Mouse (Mus musculus): ENCODE results near the gene Cfap65. TPM values are rescaled to one million over a fixed set of nuclear protein-coding genes. Genes with fewer than 3 reads are reported as not detected.

Cfap65 gene
- polyA plus RNA-seq, 1 experiment from 2014 or later: not detected

GRCm38 (mm10) chr1:74950576-74951490, 15.4 kb upstream of the Cfap65 start:
- peak; percentile 58 for DNase-seq (ENCODE audit: low spot score)
- peaks cover 39% of the 10 kb centered on the region for H3K4me1 ChIP-seq

DNA sequence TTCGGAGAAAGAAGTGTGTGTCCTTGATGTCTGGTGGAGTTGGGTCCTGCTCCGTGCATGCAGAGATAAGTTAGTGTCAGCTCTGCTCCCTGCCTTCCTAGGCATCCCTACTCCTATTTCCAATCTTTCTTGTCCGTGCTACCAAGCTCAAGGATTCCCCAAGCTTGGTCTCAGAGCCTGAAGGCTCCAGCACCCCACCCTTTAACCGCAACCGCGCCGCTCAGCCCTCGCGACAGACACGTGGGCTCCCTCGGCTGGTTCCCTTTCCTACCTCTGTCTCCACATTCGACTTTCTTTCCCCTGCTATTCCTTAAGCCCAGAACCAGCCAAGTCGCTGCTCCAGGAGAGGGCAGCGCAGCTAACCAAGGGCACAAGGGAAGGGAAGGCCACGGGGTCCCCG, 14.7 kb upstream of the Cfap65 start:
- H3K4me3 ChIP-seq: 0 out of 2 replicates have a peak overlapping the region, but pooled peaks have one; percentile 52
- H3K9me3 ChIP-seq: no peaks in the 10 kb centered on the region
- no peak overlapping the region for H3K27ac ChIP-seq (replicated peaks)
- H3K27me3 ChIP-seq (replicated peaks; ENCODE audit: low read depth, poor library complexity, severe bottlenecking): peaks cover 99% of the 10 kb centered on the region
- peak; percentile 30 for DNase-seq (ENCODE audit: low spot score)
- peaks cover 39% of the 10 kb centered on the region for H3K4me1 ChIP-seq
- 1% methylated on average over 16 of the region's 16 CpGs for WGBS
- no peaks in the 10 kb centered on the region for H3K36me3 ChIP-seq (replicated peaks)

More at GRCm38 (mm10) chr1:74950576-74951490, 15.4 kb upstream of the Cfap65 start:
- Histone ChIP-seq H3K27ac (replicated peaks) (no peak overlapping the region), H3K4me3 (peak overlapping the region; percentile 52), H3K9me3 (no peaks in the 10 kb centered on the region), H3K36me3 (replicated peaks) (no peaks in the 10 kb centered on the region), H3K27me3 (replicated peaks; ENCODE audit: low read depth, poor library complexity, severe bottlenecking) (peaks cover 99% of the 10 kb centered on the region)
- 1% methylated on average over 84 of the region's 84 CpGs for WGBS

GRCm38 (mm10) chr1:74949666-74950050, 14.3 kb upstream of the Cfap65 start:
- Histone ChIP-seq H3K27me3 (replicated peaks; ENCODE audit: low read depth, poor library complexity, severe bottlenecking) (peaks cover 98% of the 10 kb centered on the region), H3K36me3 (replicated peaks) (no peaks in the 10 kb centered on the region), H3K4me1 (peaks cover 39% of the 10 kb centered on the region), H3K4me3 (no peak overlapping the region), H3K9me3 (no peaks in the 10 kb centered on the region), H3K27ac (replicated peaks) (no peak overlapping the region)
- 6% methylated on average over 24 of the region's 24 CpGs for WGBS
- DNase-seq (ENCODE audit: low spot score): peak; percentile 30

- no peaks in the 10 kb centered on the region for H3K36me3 ChIP-seq (replicated peaks)
- no peak overlapping the region for H3K27ac ChIP-seq (replicated peaks)
- H3K27me3 ChIP-seq (replicated peaks; ENCODE audit: low read depth, poor library complexity, severe bottlenecking): peaks cover 99% of the 10 kb centered on the region
- 3% methylated on average over 20 of the region's 20 CpGs for WGBS
- peak overlapping the region; percentile 49; the same call in 1 of the 2 replicates for H3K4me3 ChIP-seq
- DNase-seq (ENCODE audit: low spot score): peak; percentile 73
- H3K4me1 ChIP-seq: peaks cover 39% of the 10 kb centered on the region
- no peaks in the 10 kb centered on the region for H3K9me3 ChIP-seq
Measured at GRCm38 (mm10) chr1:74948784-74949665, 13.6 kb upstream of the Cfap65 start.

- H3K9me3 ChIP-seq: no peaks in the 10 kb centered on the region
- H3K27me3 ChIP-seq (replicated peaks; ENCODE audit: low read depth, poor library complexity, severe bottlenecking): peaks cover 94% of the 10 kb centered on the region
- WGBS: 2% methylated on average over 41 of the region's 41 CpGs
- no peaks in the 10 kb centered on the region for H3K36me3 ChIP-seq (replicated peaks)
- no peak overlapping the region for H3K27ac ChIP-seq (replicated peaks)
- peak; percentile 58 for DNase-seq (ENCODE audit: low spot score)
- H3K4me3 ChIP-seq: peak overlapping the region; percentile 49
- peaks cover 39% of the 10 kb centered on the region for H3K4me1 ChIP-seq
Measured at GRCm38 (mm10) chr1:74947986-74948670, 12.7 kb upstream of the Cfap65 start.

DNA sequence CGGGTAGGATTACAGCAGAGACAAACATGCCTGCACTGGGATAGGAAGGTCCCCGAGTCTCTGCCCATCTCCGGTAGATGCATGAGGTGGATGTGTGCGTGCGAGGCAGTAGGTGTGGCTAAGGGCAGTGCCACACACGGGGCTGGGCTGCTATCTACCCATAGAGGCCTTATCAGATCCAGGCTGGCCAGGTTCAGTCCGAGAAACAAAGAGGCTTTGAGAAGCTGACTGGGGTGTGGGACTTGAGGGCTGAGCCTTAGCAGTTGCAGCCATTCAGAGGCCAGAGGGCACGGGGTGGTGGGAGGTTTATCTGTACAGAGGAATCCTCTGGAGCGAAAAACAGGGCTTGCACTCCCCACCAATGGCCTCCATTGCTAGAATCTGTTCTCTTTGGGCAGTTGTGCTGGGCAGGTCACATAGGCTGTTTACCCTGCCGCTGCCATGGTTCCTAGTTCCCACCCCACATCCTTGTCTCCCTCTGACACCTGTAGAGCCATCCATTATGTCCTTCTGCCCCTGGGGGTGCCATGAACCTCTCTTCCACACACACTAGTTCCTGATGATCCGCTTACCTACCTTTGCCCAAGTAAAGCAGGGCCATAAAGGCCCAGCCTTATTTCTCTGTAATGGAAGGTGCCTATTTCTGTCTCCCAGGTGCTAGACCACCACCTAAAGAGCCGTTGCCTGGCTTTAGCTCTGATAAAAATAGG, 6.4 kb upstream of the Cfap65 start:
- WGBS: 54% methylated on average over 12 of the region's 12 CpGs
- no peak for DNase-seq (ENCODE audit: low spot score)
- Histone ChIP-seq H3K36me3 (replicated peaks) (no peaks in the 10 kb centered on the region), H3K4me3 (no peak overlapping the region), H3K27me3 (replicated peaks; ENCODE audit: low read depth, poor library complexity, severe bottlenecking) (peaks cover 64% of the 10 kb centered on the region), H3K27ac (replicated peaks) (no peak overlapping the region), H3K9me3 (no peaks in the 10 kb centered on the region), H3K4me1 (no peaks in the 10 kb centered on the region)

DNA sequence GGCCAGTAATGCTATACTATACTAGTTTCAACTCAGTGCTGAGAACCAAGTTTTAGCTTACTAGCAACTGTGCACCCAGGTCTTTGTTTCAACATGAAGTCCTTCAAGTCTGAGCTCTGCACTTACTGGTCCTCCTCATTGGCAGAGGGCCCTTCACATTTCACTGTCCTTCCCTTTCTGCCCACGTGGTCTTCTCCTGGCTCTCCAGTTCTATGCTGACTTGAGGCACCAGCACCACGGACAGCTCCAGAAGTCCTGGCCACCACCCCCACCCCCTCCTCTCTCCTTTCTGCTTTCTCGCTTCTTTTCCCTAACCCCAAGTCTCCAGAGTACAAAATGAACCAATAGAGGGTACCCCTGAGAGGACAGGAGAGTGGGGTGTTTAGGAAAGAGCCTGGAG, 4.4 kb upstream of the Cfap65 start:
- Histone ChIP-seq H3K27me3 (replicated peaks; ENCODE audit: low read depth, poor library complexity, severe bottlenecking) (peaks cover 60% of the 10 kb centered on the region), H3K9me3 (no peaks in the 10 kb centered on the region), H3K4me1 (no peaks in the 10 kb centered on the region), H3K4me3 (no peak overlapping the region), H3K36me3 (replicated peaks) (no peaks in the 10 kb centered on the region), H3K27ac (replicated peaks) (no peak overlapping the region)
- 9% methylated on average over 3 of the region's 3 CpGs for WGBS
- peak; percentile 52 for DNase-seq (ENCODE audit: low spot score)

- Histone ChIP-seq H3K27me3 (replicated peaks; ENCODE audit: low read depth, poor library complexity, severe bottlenecking) (peaks cover 62% of the 10 kb centered on the region), H3K36me3 (replicated peaks) (no peaks in the 10 kb centered on the region), H3K9me3 (no peaks in the 10 kb centered on the region), H3K4me3 (no peak overlapping the region), H3K4me1 (no peaks in the 10 kb centered on the region), H3K27ac (replicated peaks) (no peak overlapping the region)
- 42% methylated on average over 12 of the region's 12 CpGs for WGBS
- DNase-seq (ENCODE audit: low spot score): no peak
Measured at GRCm38 (mm10) chr1:74936221-74936830, 927 bp upstream of the Cfap65 start.

GRCm38 (mm10) chr1:74927621-74928296, 7.6 kb downstream of the Cfap65 start:
- H3K4me3 ChIP-seq: no peak overlapping the region
- no peaks in the 10 kb centered on the region for H3K9me3 ChIP-seq
- no peak overlapping the region for H3K27ac ChIP-seq (replicated peaks)
- WGBS: 84% methylated on average over 9 of the region's 9 CpGs
- no peak for DNase-seq (ENCODE audit: low spot score)
- H3K27me3 ChIP-seq (replicated peaks; ENCODE audit: low read depth, poor library complexity, severe bottlenecking): peaks cover 59% of the 10 kb centered on the region
- no peaks in the 10 kb centered on the region for H3K36me3 ChIP-seq (replicated peaks)
- H3K4me1 ChIP-seq: no peaks in the 10 kb centered on the region

DNA sequence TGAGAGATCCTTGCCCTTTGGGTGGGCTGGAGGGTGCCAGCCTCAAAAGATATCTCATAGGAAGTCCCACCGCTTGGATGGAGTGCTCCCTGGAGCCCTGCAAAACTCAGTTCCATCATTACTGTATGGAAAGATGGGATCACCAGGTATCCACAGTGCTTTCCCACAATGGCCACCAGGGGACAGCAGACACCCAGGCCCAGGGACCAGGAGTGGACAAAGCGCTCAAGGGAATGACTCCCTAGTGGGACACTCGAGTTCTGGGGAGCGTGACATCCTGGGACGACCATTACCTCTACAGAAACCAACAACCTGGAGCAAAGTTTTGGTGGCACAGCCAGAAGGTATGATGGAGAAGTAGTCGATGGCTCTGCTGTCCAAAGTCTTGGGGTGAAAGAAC, 8.7 kb downstream of the Cfap65 start:
- DNase-seq (ENCODE audit: low spot score): peak; percentile 42
- WGBS: 42% methylated on average over 6 of the region's 6 CpGs
- Histone ChIP-seq H3K4me3 (no peak overlapping the region), H3K27ac (replicated peaks) (no peak overlapping the region), H3K36me3 (replicated peaks) (no peaks in the 10 kb centered on the region), H3K27me3 (replicated peaks; ENCODE audit: low read depth, poor library complexity, severe bottlenecking) (peaks cover 51% of the 10 kb centered on the region), H3K9me3 (no peaks in the 10 kb centered on the region), H3K4me1 (no peaks in the 10 kb centered on the region)

DNA sequence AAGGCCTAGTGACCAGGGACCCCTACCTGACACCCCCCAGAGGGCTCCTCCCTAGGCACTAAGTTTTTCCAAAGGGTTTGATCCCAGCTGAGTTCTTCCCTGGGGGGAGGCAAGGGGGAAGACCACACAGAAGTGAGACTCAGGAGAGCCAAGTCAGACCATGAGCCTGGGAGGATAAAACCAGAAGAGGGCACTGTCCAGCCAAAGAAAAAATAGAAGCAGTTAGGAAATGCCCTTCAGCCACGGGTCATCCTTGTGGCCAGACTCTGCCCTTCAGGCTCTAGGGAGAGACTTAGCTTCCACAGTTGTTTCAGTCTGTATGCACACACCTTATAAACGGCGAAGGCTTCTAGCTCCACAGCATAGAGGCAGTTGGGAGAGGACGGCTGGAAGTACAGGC, 10.9 kb downstream of the Cfap65 start:
- peaks cover 51% of the 10 kb centered on the region for H3K27me3 ChIP-seq (replicated peaks; ENCODE audit: low read depth, poor library complexity, severe bottlenecking)
- no peak for DNase-seq (ENCODE audit: low spot score)
- WGBS: 64% methylated on average over 4 of the region's 4 CpGs
- no peaks in the 10 kb centered on the region for H3K9me3 ChIP-seq
- H3K27ac ChIP-seq (replicated peaks): no peak overlapping the region
- H3K36me3 ChIP-seq (replicated peaks): no peaks in the 10 kb centered on the region
- no peaks in the 10 kb centered on the region for H3K4me1 ChIP-seq
- no peak overlapping the region for H3K4me3 ChIP-seq
